Mouse (Mus musculus) erythroblast, embryonic 14.5 days (primary cell): Measurements from ENCODE around the gene Zfhx3.

ENCODE experiments used
- GATA1 ChIP-seq: IDR thresholded peaks from 2 replicates; pipeline ENCODE4 v1.6.1; 2012; ENCODE audit warnings: low read length, inconsistent platforms, mixed read lengths
- TAL1 ChIP-seq: IDR thresholded peaks from 3 replicates; pipeline ENCODE4 v1.6.1; 2012; ENCODE audit warnings: low read length, inconsistent platforms, mixed read lengths

DNA sequence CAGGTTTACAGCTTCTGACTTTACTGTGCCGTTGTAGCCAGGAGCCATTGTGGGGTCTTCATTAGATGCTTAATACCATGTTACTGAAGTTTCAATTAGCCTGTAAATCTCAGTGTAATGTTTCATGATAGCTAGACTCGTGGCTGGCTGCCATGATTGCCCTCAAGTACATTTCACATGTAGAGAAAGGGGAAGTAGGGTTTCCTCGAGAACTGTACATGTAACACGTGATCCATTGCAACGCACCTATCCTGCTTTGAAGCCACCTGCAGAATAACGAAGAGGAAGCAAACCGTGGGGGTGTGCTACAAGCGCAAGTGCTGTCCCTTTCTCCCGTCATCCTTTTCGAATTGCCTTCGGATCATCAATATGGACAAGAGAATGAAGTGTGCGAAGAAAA lies 23.5 kb upstream of the Zfhx3 start:
- TF ChIP-seq GATA1 (no peak), TAL1 (no peak)
